Mouse (Mus musculus) lung, embryonic 14.5 days (tissue): Measurements from ENCODE around the gene Scube1. TPM values are rescaled to one million over a fixed set of nuclear protein-coding genes. Genes with fewer than 3 reads are reported as not detected.

Experiments
- ATAC-seq: fragments of 200-750 bp; cut with Nextera tagmentation; 2 replicates; pipeline ENCODE4 v1.8.0; 2017; ENCODE audit warnings: mild to moderate bottlenecking, moderate TSS enrichment, moderate library complexity; ENCODE audit not compliant: insufficient read depth
- DNase-seq: peaks from one replicate; pipeline ENCODE4 v3.0.0-alpha.2; 2015
- H3K27ac ChIP-seq: fragments of 300-500 bp; sonication (generic); 2 replicates; pipeline ENCODE4 v1.5.1; 2014; ENCODE audit warnings: low read depth, mild to moderate bottlenecking, moderate library complexity
- H3K27me3 ChIP-seq: fragments of 300-500 bp; sonication (generic); 2 replicates; pipeline ENCODE4 v1.6.1; 2014; ENCODE audit warnings: low read length, control low read depth; ENCODE audit not compliant: insufficient read depth
- H3K36me3 ChIP-seq: fragments of 300-500 bp; sonication (generic); 2 replicates; pipeline ENCODE4 v1.6.1; 2014; ENCODE audit warnings: control low read depth; ENCODE audit not compliant: insufficient read depth
- H3K4me1 ChIP-seq: fragments of 300-500 bp; sonication (generic); 2 replicates; pipeline ENCODE4 v1.6.1; 2014; ENCODE audit warnings: antibody characterized with exemption, control low read depth; ENCODE audit not compliant: insufficient read depth
- H3K4me2 ChIP-seq: fragments of 300-500 bp; sonication (generic); 2 replicates; pipeline ENCODE4 v1.6.1; 2014; ENCODE audit warnings: mild to moderate bottlenecking
- H3K4me3 ChIP-seq: fragments of 300-500 bp; sonication (generic); 2 replicates; pipeline ENCODE4 v1.5.1; 2014; ENCODE audit warnings: low read depth, low read length
- H3K9ac ChIP-seq: fragments of 300-500 bp; sonication (generic); 2 replicates; pipeline ENCODE4 v1.6.1; 2014
- H3K9me3 ChIP-seq: fragments of 300-500 bp; sonication (generic); 2 replicates; pipeline ENCODE4 v1.6.1; 2016; ENCODE audit warnings: low read depth, low read length, control low read depth
- CTCF ChIP-seq: IDR thresholded peaks from 2 replicates; pipeline ENCODE4 v1.5.1; 2016; ENCODE audit warnings: antibody characterized with exemption, low read depth
- WGBS: fragments of 180-500 bp; shearing (Covaris S2); extraction: QIAGEN DNeasy Blood & Tissue Kit; methylation state at CpG from one replicate; pipeline ENCODE4 v1.1.7; 2014; 5-methylcytosine and 5-hydroxymethylcytosine counted together
- polyA plus RNA-seq: library from polyadenylated mRNA; unstranded; fragments of >200 nt; fragmentation: Nextera tagmentation; extraction: Ambion mirVana; gene quantifications from 2 replicates; pipeline ENCODE4 v1.2.1, GENCODE M21; 2014

The Scube1 gene
- polyA plus RNA-seq, 1 experiment from 2014 or later: 6.0 TPM

DNA sequence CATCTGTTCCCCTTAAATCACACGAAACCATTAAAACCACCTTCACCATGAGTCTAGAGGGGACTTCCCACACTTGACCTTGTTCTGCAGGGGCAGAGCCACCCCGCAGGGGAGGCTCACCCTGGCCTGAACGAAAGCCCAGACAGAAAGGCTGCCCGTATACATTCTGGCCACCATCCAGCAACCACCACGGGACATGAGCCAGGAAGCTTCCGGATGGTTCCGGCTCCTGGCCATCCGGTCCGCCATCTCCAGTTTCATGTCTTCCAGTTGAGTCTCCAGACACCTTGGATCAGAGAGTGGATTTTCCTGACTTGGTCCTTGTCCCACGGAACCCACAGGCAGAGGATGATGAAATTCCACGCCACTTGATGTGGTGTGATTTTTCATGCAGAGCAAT is 29.7 kb downstream of the Scube1 start:
- H3K36me3 ChIP-seq: no peaks in the 10 kb centered on the region
- WGBS: 64% methylated on average over 11 of the region's 11 CpGs
- H3K4me3 ChIP-seq: no peak overlapping the region
- H3K4me2 ChIP-seq: no peak overlapping the region
- H3K9me3 ChIP-seq: no peaks in the 10 kb centered on the region
- H3K9ac ChIP-seq: no peak overlapping the region
- H3K27me3 ChIP-seq: no peaks in the 10 kb centered on the region
- DNase-seq (peak; percentile 71), ATAC-seq (no peak)
- TF ChIP-seq CTCF: no peak
- H3K4me1 ChIP-seq: peaks cover 7% of the 10 kb centered on the region
- no peak overlapping the region for H3K27ac ChIP-seq

DNA sequence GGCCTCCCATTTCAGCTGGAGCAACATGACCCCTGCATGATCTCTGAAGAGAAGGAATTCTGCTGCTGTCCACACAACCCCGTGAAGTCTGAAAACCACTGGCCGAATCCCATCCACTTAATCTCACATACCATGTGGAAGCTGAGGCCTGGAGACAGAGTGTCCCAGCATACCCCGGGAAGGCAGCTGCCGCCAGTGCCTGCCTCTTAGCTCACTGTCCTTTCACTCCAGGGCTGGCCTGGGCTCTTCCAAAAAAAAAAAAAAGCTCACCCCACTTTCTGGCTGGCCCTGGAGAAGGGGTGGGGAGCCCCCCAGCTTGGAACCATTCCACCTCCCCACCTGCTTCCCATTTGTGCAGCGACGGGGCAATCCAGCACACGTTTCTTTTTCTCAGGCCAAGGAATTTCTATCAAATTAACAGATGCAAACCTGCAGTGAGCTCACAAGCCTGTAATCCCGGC is 32.9 kb downstream of the Scube1 start:
- WGBS: 30% methylated on average over 8 of the region's 8 CpGs
- H3K4me1 ChIP-seq: peaks cover 9% of the 10 kb centered on the region
- no peaks in the 10 kb centered on the region for H3K9me3 ChIP-seq
- H3K9ac ChIP-seq: no peak overlapping the region
- no peak overlapping the region for H3K4me2 ChIP-seq
- no peak for TF ChIP-seq CTCF
- no peaks in the 10 kb centered on the region for H3K27me3 ChIP-seq
- ATAC-seq (0 out of 2 replicates have a peak, but pooled peaks have one; percentile 16), DNase-seq (peak; percentile 51)
- no peak overlapping the region for H3K27ac ChIP-seq
- no peak overlapping the region for H3K4me3 ChIP-seq
- H3K36me3 ChIP-seq: no peaks in the 10 kb centered on the region

DNA sequence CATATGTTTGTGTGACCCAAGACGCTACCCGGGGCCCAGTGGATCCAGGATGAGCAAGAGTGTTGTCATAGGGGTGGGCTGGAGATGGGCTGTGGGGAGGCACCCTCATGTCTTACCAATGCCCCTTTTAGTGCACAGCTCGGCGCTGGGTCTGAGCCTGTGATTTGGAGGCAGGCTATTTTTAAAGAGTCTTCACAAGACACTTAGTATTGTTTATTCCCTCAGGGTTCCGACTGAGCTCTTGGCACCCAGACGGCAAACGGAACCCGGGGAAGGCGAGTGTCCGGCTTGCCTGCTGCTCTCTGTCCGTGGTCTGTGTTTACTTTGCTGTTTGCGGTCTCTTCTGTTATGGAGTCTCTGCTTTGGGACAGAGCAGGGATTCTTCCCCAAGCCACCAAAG is 34.9 kb downstream of the Scube1 start:
- Histone ChIP-seq H3K9ac (no peak overlapping the region), H3K36me3 (no peaks in the 10 kb centered on the region), H3K27ac (no peak overlapping the region), H3K9me3 (no peaks in the 10 kb centered on the region), H3K4me2 (no peak overlapping the region), H3K27me3 (no peaks in the 10 kb centered on the region), H3K4me3 (no peak overlapping the region), H3K4me1 (peaks cover 10% of the 10 kb centered on the region)
- TF ChIP-seq CTCF: no peak
- ATAC-seq (no peak), DNase-seq (peak; percentile 41)
- 42% methylated on average over 12 of the region's 12 CpGs for WGBS

DNA sequence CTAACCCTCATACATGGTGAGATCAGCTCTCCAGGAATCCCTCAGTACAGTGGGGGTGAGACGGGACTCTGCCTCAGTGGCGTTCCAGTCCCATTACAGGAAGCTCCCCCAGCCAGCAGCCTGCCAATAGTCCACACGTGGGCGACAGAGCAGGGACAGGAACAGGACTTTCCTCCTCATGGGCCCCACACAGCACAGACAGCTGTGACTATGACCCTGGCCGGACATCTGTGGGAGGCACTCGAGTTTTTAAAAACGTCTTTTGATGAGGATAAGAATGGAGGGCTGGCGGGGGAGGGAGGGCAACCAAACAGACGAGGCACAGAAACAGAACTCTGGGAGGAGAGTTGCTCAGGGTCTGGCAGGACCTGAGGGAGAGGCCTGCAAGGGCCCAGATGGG is 38.2 kb downstream of the Scube1 start:
- no peaks in the 10 kb centered on the region for H3K9me3 ChIP-seq
- no peak overlapping the region for H3K4me2 ChIP-seq
- 33% methylated on average over 9 of the region's 9 CpGs for WGBS
- no peaks in the 10 kb centered on the region for H3K36me3 ChIP-seq
- peaks cover 6% of the 10 kb centered on the region for H3K4me1 ChIP-seq
- no peak overlapping the region for H3K4me3 ChIP-seq
- H3K27ac ChIP-seq: no peak overlapping the region
- DNase-seq (no peak), ATAC-seq (no peak)
- no peaks in the 10 kb centered on the region for H3K27me3 ChIP-seq
- TF ChIP-seq CTCF: peak; percentile 6; the same call in 1 of the 2 replicates
- H3K9ac ChIP-seq: no peak overlapping the region

DNA sequence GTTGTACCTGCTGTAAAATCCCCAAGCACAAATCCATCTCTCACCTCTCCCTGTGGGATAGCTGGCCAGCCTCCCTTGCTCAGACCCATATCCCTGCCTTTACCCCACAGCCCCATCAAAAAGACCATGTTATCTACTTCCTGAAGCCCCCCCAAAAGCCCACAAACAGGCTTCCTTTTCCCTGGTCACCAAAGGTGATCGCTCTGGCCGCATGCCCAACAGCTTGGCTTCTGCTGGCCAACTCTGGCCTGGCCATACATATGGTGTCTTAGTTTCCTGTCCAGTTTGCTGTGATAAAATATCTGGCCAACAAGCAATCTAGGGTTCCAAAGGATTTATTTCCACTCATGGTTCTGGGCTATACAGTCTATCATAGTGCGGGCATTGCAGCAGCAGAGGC is 38.9 kb downstream of the Scube1 start:
- Histone ChIP-seq H3K4me3 (no peak overlapping the region), H3K27me3 (no peaks in the 10 kb centered on the region), H3K4me2 (no peak overlapping the region), H3K9ac (no peak overlapping the region), H3K9me3 (no peaks in the 10 kb centered on the region), H3K27ac (no peak overlapping the region), H3K36me3 (no peaks in the 10 kb centered on the region), H3K4me1 (peaks cover 4% of the 10 kb centered on the region)
- ATAC-seq (no peak), DNase-seq (no peak)
- 88% methylated on average over 3 of the region's 3 CpGs for WGBS
- TF ChIP-seq CTCF: no peak

DNA sequence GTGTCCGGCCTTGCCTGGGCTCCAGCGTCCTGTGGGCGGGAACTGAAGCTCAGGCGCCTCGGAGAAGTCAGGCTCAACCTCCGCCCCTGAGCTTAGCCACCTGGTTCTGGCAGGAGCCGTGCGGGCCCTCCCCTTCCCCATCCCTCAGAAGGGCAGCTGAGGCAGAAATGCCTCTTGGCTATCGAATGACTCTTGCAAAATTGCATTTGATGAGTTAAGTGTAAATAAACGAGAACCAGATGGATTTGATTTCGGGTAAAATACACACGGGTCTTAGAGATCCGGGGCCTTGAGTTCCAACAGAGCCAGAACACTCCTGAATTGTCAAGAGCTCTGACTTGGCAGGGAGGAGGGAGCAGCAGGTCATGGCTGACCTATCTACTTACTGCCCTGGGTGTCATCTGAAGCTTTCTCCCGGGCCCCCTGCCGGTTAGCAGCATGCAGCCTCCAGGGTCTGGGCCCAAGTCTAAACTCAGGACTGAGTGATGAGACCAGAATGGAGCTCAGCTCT is 41.7 kb downstream of the Scube1 start:
- no peaks in the 10 kb centered on the region for H3K27me3 ChIP-seq
- no peaks in the 10 kb centered on the region for H3K36me3 ChIP-seq
- DNase-seq (peak; percentile 89), ATAC-seq (peak; percentile 78)
- H3K4me2 ChIP-seq: no peak overlapping the region
- H3K9ac ChIP-seq: no peak overlapping the region
- TF ChIP-seq CTCF: peak; percentile 35; the same call in 1 of the 2 replicates
- peaks cover 13% of the 10 kb centered on the region for H3K4me1 ChIP-seq
- H3K4me3 ChIP-seq: no peak overlapping the region
- no peaks in the 10 kb centered on the region for H3K9me3 ChIP-seq
- H3K27ac ChIP-seq: 0 out of 2 replicates have a peak overlapping the region, but pooled peaks have one; percentile 7
- WGBS: 27% methylated on average over 15 of the region's 15 CpGs

DNA sequence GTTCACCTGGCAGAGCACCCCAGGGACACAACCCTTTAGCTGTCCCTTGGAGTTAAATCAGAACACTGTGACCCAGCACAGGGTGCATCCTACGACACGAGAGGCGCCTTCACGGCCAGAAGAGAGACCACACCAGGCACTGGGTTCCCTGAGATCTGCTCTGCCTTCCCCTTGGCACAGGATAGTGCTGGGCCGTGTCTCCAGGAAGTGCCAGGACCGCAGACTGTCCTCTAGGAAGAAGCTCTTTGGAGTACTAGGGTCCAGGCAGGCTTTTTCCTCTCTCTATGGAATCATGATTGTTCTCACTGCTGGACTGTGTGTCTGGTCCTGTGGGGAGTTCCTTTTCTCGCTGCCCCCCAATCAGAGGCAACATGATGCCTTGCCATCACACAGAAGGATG is 44.5 kb downstream of the Scube1 start:
- Histone ChIP-seq H3K27me3 (no peaks in the 10 kb centered on the region; the same call in 1 of the 2 replicates), H3K4me2 (no peak overlapping the region), H3K4me3 (no peak overlapping the region), H3K27ac (no peak overlapping the region), H3K36me3 (no peaks in the 10 kb centered on the region), H3K4me1 (peaks cover 13% of the 10 kb centered on the region), H3K9ac (no peak overlapping the region), H3K9me3 (no peaks in the 10 kb centered on the region)
- WGBS: 78% methylated on average over 7 of the region's 7 CpGs
- no peak for ATAC-seq
- no peak for TF ChIP-seq CTCF
- no peak for DNase-seq
